Mouse (Mus musculus): ENCODE results near the gene Gm10229.
"Not testable (repeated sequence)": the region's sequence is repeated elsewhere in the genome, so short reads cannot be mapped to it uniquely, and the experiment has no call there.

DNA sequence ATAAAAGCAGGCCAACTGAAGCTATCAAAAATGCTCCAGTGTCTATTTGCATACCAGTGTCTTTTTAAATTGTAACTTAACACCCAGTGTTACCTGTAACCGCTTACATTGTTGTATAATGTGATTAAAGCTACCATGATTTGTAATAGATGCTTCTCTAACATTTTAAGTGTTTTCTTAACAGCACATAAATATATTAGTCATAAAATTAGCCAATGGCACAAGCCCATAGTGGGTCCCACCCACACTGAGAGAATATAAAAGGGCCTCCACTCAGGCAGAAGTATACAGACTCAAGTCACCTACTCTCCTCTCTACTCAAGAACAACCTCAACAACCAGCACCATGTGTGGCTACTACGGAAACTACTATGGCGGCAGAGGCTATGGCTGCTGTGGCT lies at the start of gene Gm10229:
- not testable (repeated sequence) for TF ChIP-seq CTCF (IDR thresholded peaks at IDR 0.05; ENCODE audit: control insufficient read depth, insufficient read depth, insufficient read length); MAX (IDR thresholded peaks at IDR 0.05); FOSL1 (IDR thresholded peaks at IDR 0.05; ENCODE audit: insufficient read depth, low read length, poor library complexity, severe bottlenecking)
